Mouse (Mus musculus): Measurements from ENCODE around the gene Ptch2.

The Ptch2 gene

DNA sequence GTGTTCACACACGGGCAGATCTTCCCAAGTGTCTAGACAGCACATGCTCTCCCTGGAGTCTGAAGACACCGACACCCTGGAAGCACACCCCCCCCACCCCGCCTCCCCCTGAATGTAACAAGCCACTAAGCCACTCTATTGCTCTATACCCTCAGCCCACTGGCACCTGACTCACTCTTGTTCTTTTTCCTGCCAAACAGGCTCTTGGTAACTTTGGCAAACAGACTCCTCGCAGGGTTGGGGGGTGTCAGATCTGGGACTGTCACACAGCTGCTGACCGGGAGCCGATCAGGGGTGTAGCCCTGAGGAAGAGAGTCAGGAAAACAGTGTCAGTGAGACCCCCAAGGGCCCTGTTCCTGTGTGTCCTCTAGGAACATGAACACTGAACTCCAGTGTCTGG lies 35.3 kb downstream of the Ptch2 start:
- no peak for DNase-seq

DNA sequence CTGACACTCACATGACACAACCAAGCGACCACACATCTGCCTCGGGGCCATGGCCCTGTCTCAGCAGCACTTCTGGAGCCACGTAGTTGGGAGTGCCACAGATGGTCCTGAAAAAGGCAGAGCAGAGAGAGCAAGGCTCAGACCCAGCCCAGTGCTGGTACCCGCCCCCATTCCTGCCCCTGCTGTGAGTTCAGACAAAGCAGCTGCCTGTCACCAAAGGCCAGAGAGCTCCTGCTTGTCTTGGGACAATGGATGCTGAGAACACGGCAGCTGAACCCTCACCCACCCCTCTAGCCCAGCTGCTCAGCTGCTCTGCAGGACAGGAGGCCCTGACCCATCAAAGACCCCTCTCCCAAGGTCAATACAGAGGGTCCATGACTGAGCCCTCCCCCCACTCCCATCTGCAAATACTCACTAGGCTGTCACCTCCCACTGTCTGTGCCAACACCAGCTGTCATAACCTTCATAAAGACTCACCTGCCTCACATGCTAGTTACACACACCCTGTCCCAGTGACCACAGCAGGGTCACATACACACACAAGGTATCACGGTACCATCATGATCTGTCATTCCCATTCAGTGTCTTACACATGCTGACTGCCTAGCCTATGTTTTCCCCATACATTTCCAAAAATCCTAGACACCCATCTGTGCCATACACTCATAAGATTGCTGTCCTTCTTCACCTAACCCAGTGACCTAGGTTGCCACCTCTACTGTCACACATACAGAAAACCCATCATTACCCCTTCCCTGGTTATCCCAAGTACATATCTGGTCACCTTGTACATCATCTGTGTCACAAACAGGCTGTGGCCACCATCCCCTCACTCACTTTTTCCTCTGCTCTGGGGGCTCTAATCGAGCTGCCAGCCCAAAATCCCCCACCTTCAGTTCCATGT lies 36.3 kb downstream of the Ptch2 start:
- no peak for DNase-seq

DNA sequence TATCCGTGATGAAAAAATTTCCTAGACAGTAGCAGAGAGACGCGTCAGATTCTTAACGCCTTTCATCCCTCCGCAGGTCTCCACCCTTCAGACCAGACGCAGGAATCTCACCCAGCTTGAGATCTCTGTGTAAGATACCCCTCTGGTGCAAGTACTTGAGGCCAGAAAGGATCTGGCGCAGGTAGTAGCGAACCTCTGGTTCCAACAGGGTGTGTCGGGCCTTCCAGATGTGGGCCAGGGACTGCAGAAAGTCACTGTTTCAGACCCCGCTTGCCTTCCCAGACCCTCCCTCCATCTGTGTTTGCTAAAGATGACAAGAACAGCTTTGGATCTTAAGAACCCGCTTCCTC lies 36.9 kb downstream of the Ptch2 start:
- no peak for DNase-seq

GRCm38 (mm10) chr4:117133366-117133796 lies 37.5 kb downstream of the Ptch2 start:
- DNase-seq: peak; percentile 35

DNA sequence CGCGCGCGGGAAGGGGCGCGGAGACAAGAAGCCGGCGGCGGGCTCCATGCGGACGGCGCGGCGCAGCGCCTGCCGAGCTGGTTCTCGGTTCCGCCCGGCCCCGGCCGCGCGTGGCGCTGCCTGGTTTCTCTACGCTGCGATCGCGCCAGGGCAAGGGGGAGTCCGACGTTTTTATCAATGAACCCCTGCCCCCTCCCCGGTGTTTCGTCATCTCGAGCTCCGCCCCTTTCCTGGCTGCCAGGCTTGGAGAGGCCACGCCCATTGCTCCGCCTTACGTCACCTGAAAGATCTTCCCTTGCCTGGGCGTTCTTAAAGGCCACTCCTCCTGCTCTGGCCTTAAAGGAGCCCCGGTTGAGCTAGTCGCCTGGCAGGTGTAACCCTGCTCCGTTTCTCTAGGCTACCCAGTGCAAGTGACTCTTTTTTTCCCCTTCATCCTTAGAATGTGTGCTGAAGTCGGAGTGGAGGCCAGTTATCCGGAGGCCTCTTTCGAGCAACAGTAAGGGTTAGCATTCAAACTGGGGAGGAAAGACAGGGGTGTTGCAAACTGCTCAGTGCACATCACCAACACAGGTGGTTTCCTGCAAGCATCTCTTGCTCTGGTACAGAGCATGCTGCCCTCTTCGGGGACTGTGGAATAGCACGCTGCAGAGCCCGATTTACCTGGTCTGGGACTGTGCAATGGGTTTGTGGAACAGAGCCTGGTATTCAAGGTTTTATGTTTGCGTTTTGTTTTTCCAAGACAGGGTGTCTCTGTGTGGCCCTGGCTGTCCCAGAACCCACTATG lies 38.1 kb downstream of the Ptch2 start, which contains the start of gene Plk3:
Plk3 (minus strand) TSS at position 147 of the 784 bp plus-strand sequence.
- DNase-seq: peak; percentile 98

DNA sequence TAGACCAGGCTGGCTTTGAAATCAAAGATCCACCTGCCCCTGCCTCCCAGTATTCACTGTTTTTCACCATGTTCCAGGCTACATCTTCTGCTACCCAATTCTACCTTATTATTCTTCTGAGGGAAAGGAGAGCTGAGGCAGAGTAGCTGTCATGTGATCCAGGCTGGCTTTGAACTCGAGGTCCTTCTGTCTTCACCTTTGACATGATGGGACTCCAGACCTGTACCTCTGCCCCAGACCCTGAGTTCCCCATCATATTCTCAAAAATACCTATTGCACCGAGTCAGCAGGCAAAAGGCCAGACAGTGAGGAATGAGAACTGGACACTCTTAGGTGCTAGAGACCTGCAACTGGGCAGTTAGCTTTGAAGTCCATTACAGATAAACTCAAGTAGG lies 38.7 kb downstream of the Ptch2 start:
- DNase-seq: no peak

DNA sequence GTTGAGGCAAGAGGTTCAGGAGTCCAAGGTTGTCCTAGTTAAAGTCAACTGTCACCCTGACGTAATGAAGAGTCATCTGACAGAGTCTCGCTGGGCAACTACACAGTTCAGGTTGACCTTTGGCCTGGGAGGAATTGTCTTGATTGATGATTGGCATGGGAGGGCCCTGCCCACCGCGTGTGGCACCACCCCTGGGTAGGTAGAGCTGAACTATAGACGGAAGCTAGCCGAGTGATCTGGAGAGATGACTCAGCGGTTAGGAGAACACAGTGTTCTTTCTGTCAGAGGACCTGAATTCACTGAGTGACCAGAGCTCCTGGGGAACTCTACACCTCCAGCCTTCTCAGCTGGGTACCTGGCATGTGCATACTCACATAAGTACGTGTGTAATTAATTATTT lies 40.2 kb downstream of the Ptch2 start:
- no peak for DNase-seq

DNA sequence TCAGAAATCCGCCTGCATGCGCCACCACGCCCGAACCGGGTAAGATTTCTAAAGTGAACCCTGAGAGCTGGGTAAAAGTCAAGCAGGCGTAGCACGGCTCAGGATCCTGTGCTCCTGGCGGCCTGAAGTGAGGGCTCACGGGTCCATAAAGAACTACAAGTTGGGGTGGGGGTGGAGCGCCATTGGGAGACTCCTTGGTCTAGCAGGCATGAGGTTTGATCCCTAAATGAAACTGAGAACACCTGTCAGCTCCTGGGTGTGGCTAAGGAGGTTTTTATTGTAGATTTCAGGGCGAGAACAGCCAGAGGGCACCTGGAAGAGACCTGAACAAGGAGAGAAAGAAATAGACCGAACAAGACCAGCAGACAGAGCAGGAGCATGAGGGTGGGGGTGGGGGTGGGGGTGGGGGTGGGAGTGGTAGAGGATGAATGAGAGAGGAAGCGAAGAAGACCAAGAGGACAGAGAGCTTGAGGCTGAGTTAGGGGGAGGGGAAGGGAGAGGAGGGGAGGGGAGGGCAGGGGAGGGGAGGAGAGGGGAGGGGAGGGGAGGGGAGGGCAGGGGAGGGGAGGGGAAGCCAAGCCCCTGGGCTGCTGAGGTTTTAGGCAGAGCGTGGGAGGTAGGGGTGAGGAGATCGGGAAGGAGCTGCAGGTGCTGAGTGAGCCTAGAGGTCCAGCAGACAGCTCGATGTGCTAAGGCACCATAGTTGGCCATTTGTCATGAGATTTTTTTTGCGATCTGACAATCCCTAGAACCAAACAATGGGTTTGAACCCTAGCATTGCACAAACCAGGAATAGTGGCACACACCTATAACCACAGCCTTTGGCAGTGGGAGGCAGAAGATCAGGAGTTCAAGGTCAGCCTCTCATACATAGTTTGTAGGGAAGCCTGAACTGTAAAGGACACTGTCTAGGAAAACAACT lies 42.7 kb downstream of the Ptch2 start:
- no peak for DNase-seq

- DNase-seq: no peak
These were observed 43.3 kb downstream of the Ptch2 start for GRCm38 (mm10) chr4:117139217-117139612.

DNA sequence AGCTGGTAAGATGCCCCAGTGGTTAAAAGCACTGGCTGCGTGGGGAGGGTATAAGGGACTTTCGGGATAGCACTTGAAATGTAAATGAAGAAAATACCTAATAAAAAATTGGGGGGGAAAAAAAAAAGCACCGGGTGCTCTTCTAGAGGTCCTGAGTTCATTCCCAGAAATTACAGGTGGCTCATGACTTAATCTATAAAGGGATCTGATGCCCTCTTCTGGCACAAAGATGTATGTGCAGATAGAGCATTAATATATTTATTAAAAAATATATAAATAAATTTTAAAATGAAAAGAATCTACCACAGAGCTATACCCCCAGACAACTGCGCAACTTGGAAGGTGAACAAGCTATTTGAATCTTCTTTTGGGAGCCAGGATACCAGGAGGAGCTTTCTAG lies 44.7 kb downstream of the Ptch2 start:
- no peak for DNase-seq

- no peak for DNase-seq
These were observed 47.1 kb downstream of the Ptch2 start for GRCm38 (mm10) chr4:117143023-117143422.

- DNase-seq: no peak
These were observed 49.4 kb downstream of the Ptch2 start for GRCm38 (mm10) chr4:117145248-117145647.

- DNase-seq: peak; percentile 54
These were observed 50.3 kb downstream of the Ptch2 start for GRCm38 (mm10) chr4:117146176-117146575.

- DNase-seq: no peak
These were observed 52.3 kb downstream of the Ptch2 start for GRCm38 (mm10) chr4:117148047-117148713.

- DNase-seq: no peak
These were observed 52.9 kb downstream of the Ptch2 start for GRCm38 (mm10) chr4:117148815-117149214.

GRCm38 (mm10) chr4:117149291-117150211 lies 53.7 kb downstream of the Ptch2 start:
- DNase-seq: no peak

- no peak for DNase-seq
These were observed 54.4 kb downstream of the Ptch2 start for GRCm38 (mm10) chr4:117150212-117150733.

GRCm38 (mm10) chr4:117151416-117151815 lies 55.5 kb downstream of the Ptch2 start:
- DNase-seq: no peak

DNA sequence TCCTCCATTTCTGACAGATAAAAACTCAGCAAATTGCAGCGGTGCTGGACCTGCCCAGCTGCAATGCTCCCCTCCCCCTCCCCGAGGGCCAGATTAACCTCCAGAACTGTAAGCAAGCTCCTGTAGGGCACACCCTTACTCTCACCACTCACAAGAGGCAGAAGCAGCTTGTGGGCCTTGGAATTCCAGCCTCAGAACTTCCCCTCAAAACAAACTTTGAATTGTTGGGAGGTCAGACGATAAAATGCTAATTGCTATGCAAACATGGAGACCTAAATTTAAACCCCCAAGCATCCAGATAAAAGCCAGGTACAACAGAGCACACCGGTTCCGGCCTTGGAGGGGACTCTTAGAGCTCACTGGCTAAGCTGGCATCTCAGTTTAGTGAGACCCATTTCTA lies 56.8 kb downstream of the Ptch2 start:
- no peak for DNase-seq

- no peak for DNase-seq
These were observed 59.3 kb downstream of the Ptch2 start for GRCm38 (mm10) chr4:117155020-117155791.
